Comparison of ENCODE assay signal across 16 mouse cellular contexts in the genomic region with DNA sequence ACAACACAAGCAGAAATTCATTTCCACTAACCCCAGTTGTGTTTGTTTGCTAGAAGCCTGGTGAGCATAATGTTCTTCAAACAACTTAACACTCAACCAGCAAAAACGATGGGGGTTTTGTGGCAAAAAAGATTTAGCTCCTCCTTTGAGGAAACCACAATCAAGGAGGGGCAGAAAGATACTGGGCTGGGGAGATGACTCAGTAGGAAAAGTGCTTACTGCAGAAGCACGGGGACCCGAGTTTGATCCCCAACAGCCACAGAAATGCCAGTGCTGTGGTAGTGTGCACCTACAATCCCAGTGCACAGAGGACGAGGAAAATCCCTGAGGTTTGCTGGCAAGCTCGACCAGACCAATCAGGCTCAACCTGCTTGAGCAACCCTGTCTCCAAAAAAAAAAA.
A peak's percentile ranks its signal among the peaks of the same experiment; 100 is the strongest.
DNase-seq lines count a peak whose midpoint lies in the region; ATAC-seq and TF ChIP-seq lines count a peak whose summit lies in the region.
"Had no signal": no experiment of that assay in that cellular context is flagged by ENCODE, and none has a peak within 500 bp of the region (broad histone marks: within the 10 kb centered on the region; RNA-seq: fewer than 3 reads in every experiment).

No protein-coding gene starts in this region.

- H3K4me3 ChIP-seq in left cerebral cortex, adult 2 months: no peak overlapping the region
- H3K4me3 ChIP-seq: forebrain, embryonic 13.5 days; heart, embryonic 13.5 days; limb, embryonic 15.5 days; midbrain, embryonic 15.5 days had no signal

- peak; percentile 54 for DNase-seq in 3T3-L1 (ENCODE audit: low read depth, low spot score)
- peak; percentile 47 for DNase-seq in c-Kit-positive CD71-negative TER-119-negative erythroid progenitor cells, embryonic 14.5 days (ENCODE audit: low read depth)
- no peak for DNase-seq in layer of hippocampus, adult 11-12 months (ENCODE audit: low spot score)
- DNase-seq in left cerebral cortex, adult 2 months (ENCODE audit: extremely low spot score in 1 of 2, low spot score in 2 of 2): no peak
- no peak for DNase-seq in ovary, postnatal 10 days (ENCODE audit: low spot score)
- DNase-seq: cerebellum, postnatal 10 days; heart, postnatal 4 days; kidney, adult 9 months; kidney, postnatal 36 days; lung, adult 18-20 months had no signal

- ATAC-seq in CD4-positive, CD25-positive, alpha-beta regulatory T cell, adult 4 months: peak; percentile 97
- ATAC-seq in megakaryocyte progenitor cell, adult 5-6 weeks (replicated peaks; ENCODE audit: poor library complexity): peak; percentile 98
- ATAC-seq: forebrain, embryonic 13.5 days; midbrain, embryonic 15.5 days had no signal

- no peak overlapping the region for H3K27ac ChIP-seq in left cerebral cortex, adult 2 months
- H3K27ac ChIP-seq: forebrain, embryonic 13.5 days; heart, embryonic 13.5 days; limb, embryonic 15.5 days; midbrain, embryonic 15.5 days had no signal

- TF ChIP-seq CTCF in left cerebral cortex, adult 2 months (IDR thresholded peaks at IDR 0.05): no peak

- intact Hi-C loops in left cerebral cortex, adult 2 months (cut with DNase I): no loop called here

Comparison
In these comparisons a context has a peak if more than half of its experiments do, and no peak if none do; other contexts are left out.
1. DNase-seq: peak in 3T3-L1 (single experiment) and c-Kit-positive CD71-negative TER-119-negative erythroid progenitor cells, embryonic 14.5 days (single experiment); none in layer of hippocampus, adult 11-12 months (single experiment), left cerebral cortex, adult 2 months (0 of 2) and ovary, postnatal 10 days (single experiment).